Mouse (Mus musculus): Measurements from ENCODE around the gene Fam83g.
A peak's percentile ranks its signal among the peaks of the same experiment; 100 is the strongest.

Fam83g gene

DNA sequence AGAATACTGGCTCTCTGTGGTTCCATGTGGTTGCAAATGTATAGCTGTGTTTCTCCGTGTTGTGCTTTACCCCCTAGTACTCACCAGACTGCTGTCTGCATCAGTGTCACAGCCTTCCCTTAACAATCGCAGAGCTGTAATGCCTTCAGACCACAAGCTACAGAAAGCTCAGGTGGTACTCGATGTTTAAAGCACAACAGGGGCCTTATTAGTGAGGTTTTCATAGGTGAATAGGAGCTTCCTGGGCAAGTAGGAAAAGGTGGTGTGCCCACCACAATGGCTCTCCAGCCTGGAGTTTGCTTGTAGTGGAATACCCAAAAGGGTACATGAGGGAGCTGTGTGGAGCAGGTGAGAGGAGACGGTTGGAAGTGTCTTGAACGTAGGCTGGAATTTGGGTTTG lies 31.7 kb upstream of the Fam83g start:
- DNase-seq (ENCODE audit: low read depth), result no peak

- DNase-seq (ENCODE audit: low read depth), result peak; percentile 90
Observed at GRCm38 (mm10) chr11:61652686-61653447, 31.0 kb upstream of the Fam83g start, which contains the start of gene Grap. Grap (plus strand) TSS chr11:61653265.

GRCm38 (mm10) chr11:61653568-61653967 lies 30.3 kb upstream of the Fam83g start:
- no peak for DNase-seq (ENCODE audit: low read depth)

- DNase-seq (ENCODE audit: low read depth), result no peak
Observed at GRCm38 (mm10) chr11:61654786-61655311, 29.0 kb upstream of the Fam83g start.

GRCm38 (mm10) chr11:61655649-61656048 lies 28.2 kb upstream of the Fam83g start:
- no peak for DNase-seq (ENCODE audit: low read depth)

GRCm38 (mm10) chr11:61656148-61656850 lies 27.6 kb upstream of the Fam83g start:
- DNase-seq (ENCODE audit: low read depth), result no peak

- no peak for DNase-seq (ENCODE audit: low read depth)
Observed at GRCm38 (mm10) chr11:61657432-61657831, 26.5 kb upstream of the Fam83g start.

DNA sequence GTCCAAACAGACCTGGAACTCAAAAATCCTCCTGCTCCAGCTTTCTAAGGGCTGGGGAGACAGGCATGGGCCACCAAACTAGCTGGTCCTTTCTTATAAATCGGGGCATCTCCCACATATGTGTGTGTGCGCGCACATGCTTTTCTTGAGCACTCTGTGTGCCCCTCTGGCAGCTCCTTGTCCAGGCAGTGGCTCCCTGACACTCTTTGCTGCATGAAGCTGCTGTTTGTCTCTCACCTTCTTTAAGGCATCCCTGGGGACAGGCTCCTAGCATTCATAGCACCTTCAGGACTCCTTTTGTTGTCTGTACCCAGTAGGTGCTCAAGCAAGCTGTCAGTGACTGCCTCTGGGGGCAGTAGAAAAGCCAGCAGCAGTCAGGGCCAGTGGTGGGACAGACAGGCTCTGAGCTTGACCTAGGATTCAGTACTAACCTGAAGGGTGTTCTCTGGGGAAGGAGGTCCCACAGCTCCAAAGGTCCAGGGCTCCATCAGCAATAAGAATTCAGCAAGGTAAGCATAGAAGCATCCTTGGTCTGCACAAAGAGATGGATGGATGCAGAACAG lies 25.4 kb upstream of the Fam83g start:
- no peak for DNase-seq (ENCODE audit: low read depth)

DNA sequence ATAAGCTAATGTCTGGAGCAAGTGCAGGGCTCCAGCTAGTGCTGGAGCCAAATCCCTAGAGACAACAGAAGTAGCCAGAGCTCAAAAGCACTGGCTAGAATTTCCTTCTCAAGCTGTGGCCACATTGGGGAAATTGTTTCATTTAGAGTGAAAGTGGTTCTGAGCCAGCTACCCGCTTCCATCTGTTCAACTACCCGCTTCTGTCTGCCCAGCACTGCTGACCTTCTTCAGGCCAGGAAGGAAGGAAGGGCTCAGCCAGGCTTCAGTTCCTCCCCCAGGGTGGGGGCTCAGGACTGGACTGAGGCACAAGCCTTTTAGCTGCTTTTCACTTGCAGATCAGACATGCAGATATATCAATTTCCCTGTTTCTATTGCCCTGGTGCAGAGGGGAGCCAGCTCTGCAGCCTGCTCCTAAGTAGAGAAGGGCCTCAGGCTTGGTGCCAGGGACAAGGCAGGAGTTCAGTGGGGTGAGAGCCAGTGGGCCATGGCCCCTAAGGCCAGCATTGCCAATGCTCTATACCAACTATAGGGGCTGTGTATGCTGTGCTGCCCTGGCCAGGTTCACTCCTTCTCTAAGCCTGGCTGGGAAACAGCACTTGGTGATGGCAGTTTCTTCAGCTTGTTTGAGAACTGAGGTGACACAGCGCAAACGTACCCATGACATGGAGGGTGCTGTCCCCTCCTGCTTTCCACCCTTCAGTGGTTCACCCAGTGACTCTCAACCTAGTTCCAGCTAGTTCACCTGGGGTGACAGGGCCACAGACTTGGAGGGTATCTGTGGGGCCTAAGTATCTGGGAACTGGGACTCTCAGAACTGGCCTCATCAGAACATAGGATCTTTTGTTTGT lies 24.7 kb upstream of the Fam83g start:
- DNase-seq (ENCODE audit: low read depth), result no peak

- no peak for DNase-seq (ENCODE audit: low read depth)
Observed at GRCm38 (mm10) chr11:61660001-61660400, 23.9 kb upstream of the Fam83g start.

- peak; percentile 59 for DNase-seq (ENCODE audit: low read depth)
Observed at GRCm38 (mm10) chr11:61660806-61661392, 23.0 kb upstream of the Fam83g start.

DNA sequence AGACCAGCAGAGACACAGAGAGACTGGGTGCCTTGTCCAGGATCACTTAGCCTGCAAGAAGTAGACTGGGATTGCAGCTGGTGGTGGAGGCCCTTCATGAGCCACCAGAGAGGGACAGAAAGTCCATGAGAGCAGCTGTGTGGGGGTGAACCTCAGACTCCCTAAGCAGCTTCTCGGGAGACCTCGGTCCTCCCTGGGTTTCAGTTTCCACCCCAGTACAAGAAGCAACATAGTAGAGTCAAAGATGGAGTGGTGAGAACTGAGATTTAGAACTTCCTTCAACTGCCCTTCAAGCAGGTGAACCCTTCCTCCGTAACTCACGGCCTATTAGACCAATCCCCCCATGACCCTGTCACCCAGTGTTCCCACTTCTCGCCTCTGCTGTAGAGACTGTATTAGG lies 21.7 kb upstream of the Fam83g start:
- no peak for DNase-seq (ENCODE audit: low read depth)

- DNase-seq (ENCODE audit: low read depth), result no peak
Observed at GRCm38 (mm10) chr11:61665401-61665800, 18.5 kb upstream of the Fam83g start.

GRCm38 (mm10) chr11:61665991-61666799 lies 17.7 kb upstream of the Fam83g start:
- peak; percentile 57 for DNase-seq (ENCODE audit: low read depth)

DNA sequence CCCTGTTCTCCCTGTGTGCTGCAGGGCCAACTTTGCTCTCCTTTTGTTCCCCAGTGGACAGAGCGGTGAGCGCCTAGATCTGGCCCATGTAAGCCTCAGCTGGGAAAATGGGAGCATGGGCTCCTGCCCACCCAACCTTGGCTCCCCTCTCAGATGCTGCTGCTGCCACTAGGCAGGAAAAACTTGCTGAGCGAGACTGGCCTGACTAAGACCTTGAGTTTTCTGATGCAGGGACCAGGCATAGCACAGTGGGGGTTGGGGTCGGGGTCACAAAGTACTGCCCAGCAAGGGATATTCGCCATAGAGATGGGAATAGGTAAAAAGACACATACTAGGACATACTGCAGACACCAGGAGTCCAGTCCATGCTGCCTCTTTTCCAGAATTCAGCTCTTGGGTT lies 16.6 kb upstream of the Fam83g start:
- no peak for DNase-seq (ENCODE audit: low read depth)

- DNase-seq (ENCODE audit: low read depth), result no peak
Observed at GRCm38 (mm10) chr11:61667782-61668181, 16.1 kb upstream of the Fam83g start.

- peak; percentile 55 for DNase-seq (ENCODE audit: low read depth)
Observed at GRCm38 (mm10) chr11:61669492-61670490, 14.1 kb upstream of the Fam83g start.

DNA sequence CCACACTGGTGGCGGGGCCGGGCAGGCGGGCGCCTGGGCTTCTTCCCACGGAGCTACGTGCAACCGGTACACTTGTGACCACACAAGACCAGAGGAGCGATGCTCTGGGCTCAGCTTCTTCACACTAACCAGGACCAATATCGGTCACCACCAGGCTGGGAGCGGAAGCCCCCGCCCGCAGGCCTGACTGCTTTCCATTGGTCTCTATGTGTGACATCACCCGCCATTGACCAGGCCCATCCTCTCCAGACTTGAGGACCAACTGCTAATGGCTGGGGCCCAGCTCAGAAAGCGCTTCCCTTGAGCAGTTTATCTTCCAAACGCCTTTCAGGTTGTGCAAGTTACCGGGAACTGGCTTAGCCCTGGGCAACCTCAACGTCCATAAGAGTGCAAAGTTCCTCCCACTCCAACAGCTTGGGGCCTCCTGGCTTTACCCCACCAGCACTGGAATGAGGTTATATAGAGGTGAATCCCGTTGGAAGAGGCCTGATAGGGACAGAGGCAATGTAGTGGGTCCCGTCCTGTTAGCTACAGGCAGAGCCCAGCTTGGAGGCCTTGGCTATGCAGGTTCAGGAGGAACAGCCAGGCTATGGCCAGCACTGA lies 12.0 kb upstream of the Fam83g start:
- peak; percentile 8 for DNase-seq (ENCODE audit: low read depth)

- DNase-seq (ENCODE audit: low read depth), result peak; percentile 26
Observed at GRCm38 (mm10) chr11:61673686-61674085, 10.2 kb upstream of the Fam83g start.
